Mouse (Mus musculus): ENCODE results near the gene Hba-a1.
"Not testable (repeated sequence)": the region's sequence is repeated elsewhere in the genome, so short reads cannot be mapped to it uniquely, and the experiment has no call there.

Gene Hba-a1

DNA sequence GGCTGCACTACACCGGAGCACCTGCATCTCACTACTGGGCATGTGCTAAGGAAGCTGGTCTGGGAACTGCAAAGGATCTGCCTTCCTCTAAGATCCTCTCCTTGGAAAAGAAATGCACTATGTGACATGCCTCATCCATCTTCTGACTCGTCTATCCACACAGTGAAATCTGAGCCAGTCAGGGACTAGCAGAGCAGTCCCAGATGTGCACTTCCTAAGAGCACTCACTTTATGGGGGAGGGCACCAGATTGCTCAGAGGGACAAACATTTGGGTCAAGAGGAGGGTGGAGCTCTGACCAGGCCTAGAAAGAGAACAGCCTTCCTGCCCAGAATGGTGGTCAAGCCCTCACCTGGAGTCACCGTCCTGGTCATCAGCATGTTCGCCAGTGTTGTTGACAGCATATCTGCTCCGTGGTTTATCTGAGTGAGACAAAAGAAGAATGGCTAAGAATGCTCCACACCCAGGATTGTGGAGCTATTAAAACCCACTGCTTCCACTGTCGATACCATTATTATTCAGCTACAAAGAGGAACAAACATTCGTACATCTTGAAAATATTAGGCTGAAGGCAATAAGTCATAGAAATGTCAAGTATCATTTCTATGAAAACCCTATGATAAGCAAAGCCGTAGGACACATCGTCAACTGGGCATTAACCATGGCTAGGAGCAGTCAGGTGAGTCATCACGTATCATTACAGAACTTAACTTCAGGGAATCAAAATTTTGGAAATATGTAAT is 20.5 kb upstream of the Hba-a1 start:
- peak; percentile 97 for DNase-seq (ENCODE audit: low read depth, low spot score)

DNA sequence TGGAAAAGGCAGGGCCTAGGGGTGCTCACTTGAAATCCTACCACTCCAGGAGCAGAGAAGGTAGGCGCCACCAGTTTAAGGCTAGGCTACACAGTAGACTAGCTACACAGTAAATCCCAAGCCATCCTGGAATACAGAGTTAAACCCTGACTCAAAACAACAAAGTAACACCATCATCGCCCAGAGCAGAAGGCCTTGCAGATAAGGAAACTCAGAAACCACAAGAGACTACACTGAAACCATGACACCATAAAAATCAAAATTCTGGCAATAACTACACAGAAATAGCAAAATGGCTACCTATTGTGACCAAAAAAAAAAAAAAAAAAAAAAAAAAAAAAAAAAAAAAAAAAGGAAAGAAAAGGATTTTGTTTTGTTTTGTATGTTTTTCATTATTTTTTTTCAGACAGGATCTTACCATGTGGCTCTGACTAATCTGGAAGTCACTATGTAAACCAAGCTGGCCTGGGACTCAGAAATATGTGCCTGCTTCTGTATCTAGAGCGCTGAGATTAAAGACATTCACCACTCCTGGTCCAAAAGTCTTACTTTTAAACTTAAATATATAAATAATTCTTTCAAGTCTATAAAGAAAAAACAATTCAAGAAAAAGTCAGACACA is 18.1 kb upstream of the Hba-a1 start:
- DNase-seq (ENCODE audit: low read depth, low spot score), result peak; percentile 55

- no peak for DNase-seq (ENCODE audit: low read depth, low spot score)
Observed at GRCm38 (mm10) chr11:32266194-32266593, 17.1 kb upstream of the Hba-a1 start.

GRCm38 (mm10) chr11:32266776-32267175 is 16.5 kb upstream of the Hba-a1 start:
- DNase-seq (ENCODE audit: low read depth, low spot score), result peak; percentile 19

DNA sequence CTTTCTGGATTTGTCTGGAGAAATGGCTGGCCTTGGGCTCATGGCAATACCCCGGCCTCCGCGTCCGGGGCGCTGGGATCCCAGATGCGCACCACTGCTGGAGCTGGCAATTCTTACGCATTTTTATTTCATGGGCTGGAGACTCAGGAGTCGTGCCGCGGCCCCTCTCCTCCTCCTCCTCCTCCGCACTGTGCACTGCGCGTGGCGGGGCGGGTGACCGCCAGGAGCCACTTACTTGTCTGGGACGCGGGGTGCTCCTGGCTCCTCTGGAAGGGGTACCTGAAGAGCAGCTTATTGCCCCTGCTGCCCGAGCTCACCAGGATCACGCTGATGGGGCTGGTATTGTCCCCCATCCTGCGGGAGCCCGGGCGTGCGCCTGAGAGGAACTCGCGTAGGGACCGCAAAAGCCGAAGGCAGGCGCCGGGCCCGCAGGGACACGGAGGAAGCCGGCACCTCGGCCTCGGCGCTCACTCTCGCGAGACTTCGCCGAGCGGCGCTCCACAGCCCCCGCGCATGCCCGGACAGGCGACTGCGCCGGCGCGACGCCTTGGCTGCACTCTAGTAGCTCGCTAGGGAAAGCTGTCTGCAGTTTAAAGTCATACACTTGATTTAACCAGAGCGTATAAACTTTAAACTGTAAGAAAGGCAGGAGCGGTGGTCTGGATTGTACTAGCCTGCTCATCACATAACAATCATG is 16.0 kb upstream of the Hba-a1 start, which contains the start of gene Nprl3:
Nprl3 (minus strand) TSS at position 520 of the 697 bp plus-strand sequence.
- DNase-seq (ENCODE audit: low read depth, low spot score), result peak; percentile 91

GRCm38 (mm10) chr11:32267964-32268363 is 15.3 kb upstream of the Hba-a1 start:
- no peak for DNase-seq (ENCODE audit: low read depth, low spot score)

DNA sequence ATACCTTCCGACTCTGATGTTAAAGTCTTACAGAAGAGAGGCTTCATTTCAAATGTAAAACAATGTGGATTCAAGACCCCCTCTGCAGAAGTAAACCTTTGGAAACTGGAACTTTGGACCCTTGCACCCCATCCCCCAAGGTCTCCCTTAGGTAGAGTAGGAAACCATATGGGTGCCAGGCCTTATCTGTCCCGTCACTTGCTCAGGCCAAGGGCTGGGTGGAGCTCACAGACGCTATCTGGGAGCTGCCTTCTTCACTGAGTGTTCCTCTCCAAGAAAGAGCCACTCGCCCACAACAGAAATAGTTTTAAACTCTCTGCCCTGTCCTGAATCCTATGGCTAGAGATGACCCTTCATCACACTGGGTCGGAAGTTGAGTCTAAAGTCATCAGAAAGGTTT is 14.4 kb upstream of the Hba-a1 start:
- DNase-seq (ENCODE audit: low read depth, low spot score), result no peak

DNA sequence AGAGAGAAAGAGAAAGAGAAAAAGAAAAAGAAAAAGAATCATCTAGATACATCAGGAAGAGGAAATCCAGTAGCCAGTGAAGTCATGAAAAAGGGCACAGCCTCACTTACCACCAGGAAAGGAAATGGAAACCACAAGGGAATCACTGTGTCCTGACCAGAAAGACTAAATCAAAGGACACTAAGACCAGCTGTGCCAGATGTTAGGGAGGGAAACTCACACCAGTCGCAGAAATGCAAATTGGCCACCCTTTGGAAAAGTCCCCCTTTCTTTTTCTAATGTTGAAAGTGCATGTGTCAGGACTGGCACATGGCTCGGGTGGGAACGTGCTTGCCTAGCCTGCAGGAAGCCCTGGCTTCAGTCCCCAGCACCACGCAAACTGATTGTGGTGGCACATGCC is 12.1 kb upstream of the Hba-a1 start:
- DNase-seq (ENCODE audit: low read depth, low spot score), result no peak

DNA sequence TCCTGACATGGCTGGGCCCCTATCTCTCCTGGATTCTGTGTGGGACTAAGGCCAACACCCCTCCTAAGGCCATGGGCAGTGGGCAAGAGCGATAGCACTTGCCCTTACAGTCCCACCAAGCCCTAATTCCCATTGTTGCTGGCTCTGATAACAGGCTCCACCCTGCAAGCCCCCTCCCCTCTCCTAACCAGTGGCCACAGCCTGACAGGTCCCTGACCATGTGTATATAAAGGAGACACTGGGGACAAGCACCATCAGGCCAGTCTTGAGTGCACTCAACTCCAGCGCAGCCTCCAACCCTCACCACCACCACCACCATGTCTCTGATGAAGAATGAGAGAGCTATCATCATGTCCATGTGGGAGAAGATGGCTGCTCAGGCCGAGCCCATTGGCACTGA is 7.0 kb upstream of the Hba-a1 start, which contains the start of gene Hba-x:
Hba-x (plus strand) TSS at position 54 of the 400 bp plus-strand sequence.
- no peak for DNase-seq (ENCODE audit: low read depth, low spot score)

- no peak for DNase-seq (ENCODE audit: low read depth, low spot score)
Observed at GRCm38 (mm10) chr11:32277736-32278457, 5.4 kb upstream of the Hba-a1 start.

- no peak for DNase-seq (ENCODE audit: low read depth, low spot score)
Observed at GRCm38 (mm10) chr11:32278458-32278957, 4.8 kb upstream of the Hba-a1 start.

DNA sequence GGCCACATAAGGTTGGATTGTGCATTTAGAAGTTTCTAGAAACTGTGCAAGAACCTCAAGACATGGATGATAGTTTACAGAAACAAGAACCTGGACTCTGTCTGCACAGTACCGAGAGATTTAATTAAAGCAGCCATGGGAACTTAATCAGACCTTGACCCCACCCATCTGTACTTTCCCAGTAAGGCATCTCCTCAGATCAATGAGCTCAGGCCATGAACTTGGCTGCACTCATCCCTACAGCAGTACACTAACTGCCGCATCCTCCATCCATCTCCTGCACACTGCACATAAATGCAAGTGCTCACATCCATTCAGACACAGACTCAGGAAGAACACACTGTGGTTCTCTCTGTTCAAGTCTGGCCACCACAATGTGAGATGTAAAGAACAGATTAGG is 2.7 kb upstream of the Hba-a1 start:
- no peak for DNase-seq (ENCODE audit: low read depth, low spot score)

DNA sequence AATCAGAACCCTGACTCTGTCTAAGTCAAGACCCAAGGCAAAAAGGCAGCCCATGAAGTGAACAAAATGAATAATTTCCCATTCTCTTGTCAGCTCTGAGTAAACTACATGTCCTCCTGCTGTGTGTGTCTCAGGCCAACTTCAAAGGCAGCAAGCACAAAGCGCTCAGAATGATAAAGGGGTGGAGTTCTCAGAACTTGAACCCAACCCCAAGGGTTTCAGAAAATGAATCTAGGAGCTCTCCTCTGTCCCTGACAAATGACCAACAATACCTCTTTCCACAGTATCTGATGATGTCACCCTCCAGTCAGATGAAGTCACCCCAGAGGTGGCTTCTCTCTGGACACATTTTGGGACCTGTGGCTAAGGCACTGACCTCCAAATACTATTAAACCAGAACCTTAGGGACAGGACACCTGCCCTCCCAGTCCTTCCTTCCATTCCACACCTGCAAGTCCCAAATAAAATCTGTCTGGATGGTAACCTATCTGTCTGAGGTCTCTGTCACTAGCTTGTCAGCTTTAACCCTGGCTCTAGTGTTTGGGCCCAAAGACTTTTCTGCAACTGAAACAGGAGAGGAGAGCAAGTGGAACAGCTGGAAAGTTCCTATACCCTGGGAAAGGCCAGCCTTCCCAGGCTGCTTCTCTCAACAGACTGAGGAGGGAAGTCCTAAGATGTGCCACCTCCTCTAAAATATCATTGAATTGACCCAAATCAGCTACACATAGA is 1.7 kb upstream of the Hba-a1 start:
- no peak for DNase-seq (ENCODE audit: low read depth, low spot score)

GRCm38 (mm10) chr11:32284582-32284981 is 1.3 kb downstream of the Hba-a1 start:
- DNase-seq (ENCODE audit: low read depth, low spot score), result not testable (repeated sequence)

GRCm38 (mm10) chr11:32285031-32285775 is 1.9 kb downstream of the Hba-a1 start:
- DNase-seq (ENCODE audit: low read depth, low spot score), result no peak

DNA sequence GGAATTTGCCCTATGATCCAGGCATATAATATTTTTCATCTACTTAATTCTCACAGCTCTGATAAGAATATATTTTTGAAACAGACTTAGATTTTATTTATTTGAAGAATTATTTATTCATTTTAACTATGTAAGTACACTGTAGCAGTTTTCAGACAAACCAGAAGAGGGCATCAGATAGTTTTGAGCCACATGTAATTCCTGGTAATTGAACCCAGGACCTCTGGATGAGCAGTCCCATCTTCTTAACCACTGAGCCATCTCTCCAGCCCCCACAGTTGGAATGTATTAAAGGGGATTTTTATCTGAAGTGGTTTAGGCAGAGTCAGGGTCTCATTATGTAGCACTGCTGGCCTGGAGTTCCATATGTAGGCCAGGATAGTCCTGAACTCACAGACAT is 2.6 kb downstream of the Hba-a1 start:
- not testable (repeated sequence) for DNase-seq (ENCODE audit: low read depth, low spot score)

DNA sequence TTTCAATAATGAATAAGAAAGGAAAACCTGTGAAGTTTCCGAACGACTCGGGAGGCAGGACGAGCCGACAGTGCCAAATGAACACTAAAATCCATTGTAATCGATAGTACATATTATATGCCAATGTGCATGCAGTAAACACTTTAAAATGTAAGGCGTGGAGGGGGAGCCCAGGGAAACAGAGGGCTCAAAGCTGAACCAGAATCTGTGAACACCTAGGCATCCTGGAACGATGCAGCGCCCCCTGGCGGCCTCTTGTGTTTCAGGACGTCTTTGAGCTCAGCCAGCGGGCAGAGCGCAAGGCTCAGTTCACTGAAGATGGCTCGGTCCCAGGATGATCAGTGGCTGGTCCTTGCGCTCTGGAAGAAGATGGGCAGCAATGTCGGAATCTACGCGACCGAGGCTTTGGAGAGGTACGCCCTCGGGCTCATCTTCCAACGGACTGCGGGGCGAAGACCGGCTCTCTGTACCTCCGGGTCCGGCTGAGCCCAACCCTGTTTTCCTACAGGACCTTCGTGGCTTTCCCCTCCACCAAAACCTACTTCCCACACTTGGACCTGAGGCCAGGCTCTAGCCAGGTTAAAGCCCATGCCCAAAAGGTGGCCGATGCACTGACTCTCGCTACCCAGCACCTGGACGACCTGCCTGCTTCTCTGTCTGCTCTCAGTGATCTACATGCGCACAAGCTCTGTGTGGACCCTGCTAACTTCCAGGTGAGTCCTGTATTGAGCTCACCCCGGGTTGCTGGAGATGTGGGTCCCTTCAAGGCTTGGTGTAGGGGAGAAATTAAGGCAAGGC is 3.6 kb downstream of the Hba-a1 start, which contains the start of gene Hbq1b:
Hbq1b (plus strand) TSS at position 271 of the 798 bp plus-strand sequence.
- DNase-seq (ENCODE audit: low read depth, low spot score), result peak; percentile 55

- DNase-seq (ENCODE audit: low read depth, low spot score), result no peak
Observed at GRCm38 (mm10) chr11:32287493-32287825, 4.1 kb downstream of the Hba-a1 start.

DNA sequence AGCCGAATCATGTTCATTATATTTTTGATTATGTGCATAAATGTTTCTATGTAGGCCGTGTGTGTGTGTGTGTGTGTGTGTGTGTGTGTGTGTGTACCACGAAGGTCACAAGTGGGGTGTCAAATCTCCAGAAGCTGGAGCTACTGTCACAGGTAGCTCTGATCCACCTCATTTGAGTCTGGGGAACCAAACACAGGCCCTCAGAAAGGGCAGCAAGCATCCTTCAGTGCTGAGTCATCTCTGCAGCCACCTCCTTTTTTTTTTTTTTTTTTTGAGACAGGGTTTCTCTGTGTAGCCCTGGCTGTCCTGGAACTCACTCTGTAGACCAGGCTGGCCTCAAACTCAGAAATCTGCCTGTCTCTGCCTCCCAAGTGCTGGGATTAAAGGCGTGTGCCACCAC is 9.5 kb downstream of the Hba-a1 start:
- DNase-seq (ENCODE audit: low read depth, low spot score), result peak; percentile 46

Measured in 3T3-L1 (cell line).